Mouse (Mus musculus): ENCODE measurements around the gene Cfc1.
A peak's percentile ranks its signal among the peaks of the same experiment; 100 is the strongest.
"Not testable (repeated sequence)": the region's sequence is repeated elsewhere in the genome, so short reads cannot be mapped to it uniquely, and the experiment has no call there.

Cfc1 gene

GRCm38 (mm10) chr1:34535043-34535698, at the start of gene Cfc1:
Gene Cfc1, plus strand, starts transcription at chr1:34535648.
- not testable (repeated sequence) for DNase-seq

- no peak for DNase-seq
Observed at GRCm38 (mm10) chr1:34487383-34487782, 48.1 kb upstream of the Cfc1 start.

- DNase-seq, result no peak
Observed at GRCm38 (mm10) chr1:34489852-34490541, 45.5 kb upstream of the Cfc1 start.

- DNase-seq, result no peak
Observed at GRCm38 (mm10) chr1:34491480-34491879, 44.0 kb upstream of the Cfc1 start.

- no peak for DNase-seq
Observed at GRCm38 (mm10) chr1:34502991-34503390, 32.5 kb upstream of the Cfc1 start.

GRCm38 (mm10) chr1:34505307-34505706, 30.1 kb upstream of the Cfc1 start:
- no peak for DNase-seq

GRCm38 (mm10) chr1:34505970-34506551, 29.4 kb upstream of the Cfc1 start:
- DNase-seq, result no peak

GRCm38 (mm10) chr1:34507986-34508385, 27.5 kb upstream of the Cfc1 start:
- DNase-seq, result no peak

- DNase-seq, result no peak
Observed at GRCm38 (mm10) chr1:34510575-34510981, 24.9 kb upstream of the Cfc1 start.

GRCm38 (mm10) chr1:34511027-34511426, 24.4 kb upstream of the Cfc1 start:
- peak; percentile 4 for DNase-seq

GRCm38 (mm10) chr1:34513068-34513467, 22.4 kb upstream of the Cfc1 start:
- no peak for DNase-seq

GRCm38 (mm10) chr1:34516595-34516994, 18.9 kb upstream of the Cfc1 start:
- DNase-seq, result no peak

- not testable (repeated sequence) for DNase-seq
Observed at GRCm38 (mm10) chr1:34517297-34517696, 18.2 kb upstream of the Cfc1 start.

- not testable (repeated sequence) for DNase-seq
Observed at GRCm38 (mm10) chr1:34517797-34518196, 17.7 kb upstream of the Cfc1 start.

- no peak for DNase-seq
Observed at GRCm38 (mm10) chr1:34518259-34518658, 17.2 kb upstream of the Cfc1 start.

GRCm38 (mm10) chr1:34522205-34522849, 13.1 kb upstream of the Cfc1 start:
- DNase-seq, result no peak

GRCm38 (mm10) chr1:34522850-34523244, 12.6 kb upstream of the Cfc1 start:
- DNase-seq, result no peak

GRCm38 (mm10) chr1:34523647-34524046, 11.8 kb upstream of the Cfc1 start:
- no peak for DNase-seq

- DNase-seq, result not testable (repeated sequence)
Observed at GRCm38 (mm10) chr1:34534574-34534973, 874 bp upstream of the Cfc1 start.

- DNase-seq, result no peak
Observed at GRCm38 (mm10) chr1:34536291-34536766, 881 bp downstream of the Cfc1 start.

- DNase-seq, result peak; percentile 15
Observed at GRCm38 (mm10) chr1:34536767-34537485, 1.5 kb downstream of the Cfc1 start.

GRCm38 (mm10) chr1:34547074-34547473, 11.6 kb downstream of the Cfc1 start:
- DNase-seq, result no peak

GRCm38 (mm10) chr1:34553690-34554089, 18.2 kb downstream of the Cfc1 start:
- DNase-seq, result no peak

Measured in kidney, adult 18-20 months (tissue).